Mouse (Mus musculus) gastrocnemius, postnatal 10 days (tissue): ENCODE data around the gene Atg10. TPM values are rescaled to one million over a fixed set of nuclear protein-coding genes. Genes with fewer than 3 reads are reported as not detected.

Experiments
- DNase-seq: peaks from one replicate; pipeline ENCODE4 v3.0.0; 2021; ENCODE audit warnings: mixed read lengths
- total RNA-seq, 2 experiments: library from RNA; stranded (reverse); gene quantifications; 2 replicates each; pipeline ENCODE4 v1.2.3; 2021

The Atg10 gene
- total RNA-seq, 2 experiments from 2014 or later, result 13.9 to 16.3 TPM

GRCm38 (mm10) chr13:91178428-91179160, 45.2 kb downstream of the Atg10 start:
- no peak for DNase-seq

- no peak for DNase-seq
These were observed 48.4 kb downstream of the Atg10 start for GRCm38 (mm10) chr13:91175347-91175746.

GRCm38 (mm10) chr13:91171766-91172491, 51.8 kb downstream of the Atg10 start:
- no peak for DNase-seq

- no peak for DNase-seq
These were observed 52.6 kb downstream of the Atg10 start for GRCm38 (mm10) chr13:91171205-91171604.

- no peak for DNase-seq
These were observed 54.0 kb downstream of the Atg10 start for GRCm38 (mm10) chr13:91169529-91170319.

GRCm38 (mm10) chr13:91168486-91168885, 55.3 kb downstream of the Atg10 start:
- DNase-seq, result no peak

GRCm38 (mm10) chr13:91167561-91167960, 56.2 kb downstream of the Atg10 start:
- DNase-seq, result no peak

- DNase-seq, result no peak
These were observed 57.5 kb downstream of the Atg10 start for GRCm38 (mm10) chr13:91166286-91166685.

- DNase-seq, result no peak
These were observed 58.6 kb downstream of the Atg10 start for GRCm38 (mm10) chr13:91165200-91165599.

GRCm38 (mm10) chr13:91163292-91163691, 60.5 kb downstream of the Atg10 start:
- DNase-seq, result no peak

GRCm38 (mm10) chr13:91162452-91162851, 61.3 kb downstream of the Atg10 start:
- DNase-seq, result no peak

- no peak for DNase-seq
These were observed 63.2 kb downstream of the Atg10 start for GRCm38 (mm10) chr13:91160616-91161015.

- no peak for DNase-seq
These were observed 63.9 kb downstream of the Atg10 start for GRCm38 (mm10) chr13:91159881-91160280.

GRCm38 (mm10) chr13:91157941-91158340, 65.8 kb downstream of the Atg10 start:
- no peak for DNase-seq

GRCm38 (mm10) chr13:91157429-91157828, 66.3 kb downstream of the Atg10 start:
- no peak for DNase-seq

GRCm38 (mm10) chr13:91156949-91157348, 66.8 kb downstream of the Atg10 start:
- DNase-seq, result no peak

- DNase-seq, result no peak
These were observed 67.5 kb downstream of the Atg10 start for GRCm38 (mm10) chr13:91156308-91156707.

GRCm38 (mm10) chr13:91155429-91156207, 68.2 kb downstream of the Atg10 start:
- DNase-seq, result no peak

GRCm38 (mm10) chr13:91154622-91155021, 69.1 kb downstream of the Atg10 start:
- DNase-seq, result no peak

GRCm38 (mm10) chr13:91136337-91136736, 87.4 kb downstream of the Atg10 start:
- DNase-seq, result no peak

- no peak for DNase-seq
These were observed 90.4 kb downstream of the Atg10 start for GRCm38 (mm10) chr13:91133334-91133890.

- no peak for DNase-seq
These were observed 94.7 kb downstream of the Atg10 start for GRCm38 (mm10) chr13:91129071-91129470.
